Mouse (Mus musculus): ENCODE measurements at regions not wholly inside any gene's neighbourhood (a gene's known extent, or its start where the extent isn't known, plus 50 kb on each side); places are given as distances from the start of the nearest gene placed in this dataset.
"Not testable (repeated sequence)": the region's sequence is repeated elsewhere in the genome, so short reads cannot be mapped to it uniquely, and the experiment has no call there.

- no peak for DNase-seq (ENCODE audit: low spot score in 2 of 2)
Measured at GRCm38 (mm10) chr11:40536236-40536765, 158.7 kb downstream of the Mat2b start.

- no peak for DNase-seq (ENCODE audit: low spot score in 2 of 2)
Measured at GRCm38 (mm10) chr11:40510325-40511239, 184.4 kb downstream of the Mat2b start.

GRCm38 (mm10) chr11:40491599-40491998 lies 203.4 kb downstream of the Mat2b start:
- no peak for DNase-seq (ENCODE audit: low spot score in 2 of 2)

GRCm38 (mm10) chr11:40478171-40478570 lies 216.8 kb downstream of the Mat2b start:
- DNase-seq (ENCODE audit: low spot score in 2 of 2): not testable (repeated sequence)

- DNase-seq (ENCODE audit: low spot score in 2 of 2): no peak
Measured at GRCm38 (mm10) chr11:40477294-40477693, 217.7 kb downstream of the Mat2b start.

GRCm38 (mm10) chr11:40469080-40469705 lies 225.8 kb downstream of the Mat2b start:
- DNase-seq (ENCODE audit: low spot score in 2 of 2): peak; percentile 77 to 80

- DNase-seq (ENCODE audit: low spot score in 2 of 2): no peak
Measured at GRCm38 (mm10) chr11:40456571-40456970, 238.4 kb downstream of the Mat2b start.

- not testable (repeated sequence) for DNase-seq (ENCODE audit: low spot score in 2 of 2)
Measured at GRCm38 (mm10) chr11:40454994-40455393, 240.0 kb downstream of the Mat2b start.

GRCm38 (mm10) chr11:40446846-40447245 lies 248.2 kb downstream of the Mat2b start:
- no peak for DNase-seq (ENCODE audit: low spot score in 2 of 2)

GRCm38 (mm10) chr11:40434002-40434401 lies 261.0 kb downstream of the Mat2b start:
- no peak for DNase-seq (ENCODE audit: low spot score in 2 of 2)

- DNase-seq (ENCODE audit: low spot score in 2 of 2): no peak
Measured at GRCm38 (mm10) chr11:40428858-40429257, 266.1 kb downstream of the Mat2b start.

- no peak for DNase-seq (ENCODE audit: low spot score in 2 of 2)
Measured at GRCm38 (mm10) chr11:40424316-40424715, 270.7 kb downstream of the Mat2b start.

- no peak for DNase-seq (ENCODE audit: low spot score in 2 of 2)
Measured at GRCm38 (mm10) chr11:40407571-40407970, 287.4 kb downstream of the Mat2b start.

GRCm38 (mm10) chr11:40402249-40402648 lies 292.8 kb downstream of the Mat2b start:
- DNase-seq (ENCODE audit: low spot score in 2 of 2): no peak

- peak in 1 of 2 experiments; percentile 26 for DNase-seq (ENCODE audit: low spot score in 2 of 2)
Measured at GRCm38 (mm10) chr11:40397453-40398104, 297.4 kb downstream of the Mat2b start.

- peak; percentile 19 to 21 for DNase-seq (ENCODE audit: low spot score in 2 of 2)
Measured at GRCm38 (mm10) chr11:40395331-40395730, 299.7 kb downstream of the Mat2b start.

- peak in 1 of 2 experiments; percentile 23 for DNase-seq (ENCODE audit: low spot score in 2 of 2)
Measured at GRCm38 (mm10) chr11:40394864-40395266, 300.1 kb downstream of the Mat2b start.

- no peak for DNase-seq (ENCODE audit: low spot score in 2 of 2)
Measured at GRCm38 (mm10) chr11:40394283-40394758, 300.7 kb downstream of the Mat2b start.

GRCm38 (mm10) chr11:40380696-40381095 lies 314.3 kb downstream of the Mat2b start:
- no peak for DNase-seq (ENCODE audit: low spot score in 2 of 2)

- DNase-seq (ENCODE audit: low spot score in 2 of 2): no peak
Measured at GRCm38 (mm10) chr11:40371696-40372095, 323.3 kb downstream of the Mat2b start.

- no peak for DNase-seq (ENCODE audit: low spot score in 2 of 2)
Measured at GRCm38 (mm10) chr11:40366573-40366972, 328.4 kb downstream of the Mat2b start.
